9 mouse cellular contexts compared by ENCODE assay signal in genomic region chr2:136057861-136058331, GRCm38 (mm10). TPM values are rescaled to one million over a fixed set of nuclear protein-coding genes. Genes with fewer than 3 reads are reported as not detected.
DNase-seq lines count a peak whose midpoint lies in the region; ATAC-seq and TF ChIP-seq lines count a peak whose summit lies in the region.
"Had no signal": no experiment of that assay in that cellular context is flagged by ENCODE, and none has a peak within 500 bp of the region (broad histone marks: within the 10 kb centered on the region; RNA-seq: fewer than 3 reads in every experiment).

No protein-coding gene starts in this region.

- in situ Hi-C loops in ES-E14 (cut with MboI; ENCODE audit: low sequenced_read_pairs in 2 of 2, unreplicated experiment in 2 of 2): no loop called here

- WGBS in heart, embryonic 13.5 days: 5% methylated on average over 19 of the region's 19 CpGs
- WGBS in forebrain, embryonic 10.5 days: 5% methylated on average over 19 of the region's 19 CpGs
- 4% methylated on average over 19 of the region's 19 CpGs for WGBS in neural tube, embryonic 15.5 days

- no peak overlapping the region for H3K27ac ChIP-seq in heart, embryonic 13.5 days (replicated peaks)
- H3K27ac ChIP-seq in ES-E14 (ENCODE audit: insufficient read depth, low read depth, low read length, poor library complexity, severe bottlenecking): no peak overlapping the region
- H3K27ac ChIP-seq in forebrain, embryonic 10.5 days: no peak overlapping the region
- peak overlapping the region; percentile 90 for H3K27ac ChIP-seq in neural tube, embryonic 15.5 days (replicated peaks)

- no peak for ATAC-seq in heart, embryonic 13.5 days (ENCODE audit: extremely low read depth, insufficient number of reproducible peaks, low FRiP score, low TSS enrichment)
- peak; percentile 77 for ATAC-seq in neural tube, embryonic 15.5 days (ENCODE audit: low FRiP score)

- peaks cover 13% of the 10 kb centered on the region for H3K4me1 ChIP-seq in heart, embryonic 13.5 days
- H3K4me1 ChIP-seq in ES-E14 (ENCODE audit: control insufficient read depth in 2 of 2, insufficient read depth in 2 of 2, low read length in 2 of 2, poor library complexity in 1 of 2): peaks cover 0 to 8% of the 10 kb centered on the region in 2 experiments; a peak in 1 of 4 replicates
- H3K4me1 ChIP-seq in forebrain, embryonic 10.5 days: peaks cover 28% of the 10 kb centered on the region
- peaks cover 15% of the 10 kb centered on the region for H3K4me1 ChIP-seq in neural tube, embryonic 15.5 days

- no peak overlapping the region for H3K9ac ChIP-seq in heart, embryonic 13.5 days
- H3K9ac ChIP-seq in ES-E14 (ENCODE audit: insufficient read depth, low read depth, low read length, poor library complexity, severe bottlenecking): no peak overlapping the region
- H3K9ac ChIP-seq in neural tube, embryonic 15.5 days (replicated peaks): peak overlapping the region; percentile 63

- no peaks in the 10 kb centered on the region for H3K9me3 ChIP-seq in heart, embryonic 13.5 days
- H3K9me3 ChIP-seq in ES-E14 (ENCODE audit: control insufficient read depth, insufficient read depth, low read depth, low read length): no peaks in the 10 kb centered on the region
- H3K9me3 ChIP-seq in forebrain, embryonic 10.5 days: no peaks in the 10 kb centered on the region
- H3K9me3 ChIP-seq in neural tube, embryonic 15.5 days (replicated peaks): no peaks in the 10 kb centered on the region

- H3K27me3 ChIP-seq in heart, embryonic 13.5 days (replicated peaks): peaks cover 68% of the 10 kb centered on the region
- H3K27me3 ChIP-seq in forebrain, embryonic 10.5 days (ENCODE audit: poor library complexity, severe bottlenecking): peaks cover 73% of the 10 kb centered on the region
- H3K27me3 ChIP-seq in neural tube, embryonic 15.5 days (replicated peaks): 0 out of 2 replicates have a peak, but pooled peaks cover 3% of the 10 kb centered on the region

- no peaks in the 10 kb centered on the region for H3K36me3 ChIP-seq in heart, embryonic 13.5 days
- no peaks in the 10 kb centered on the region for H3K36me3 ChIP-seq in ES-E14 (ENCODE audit: control insufficient read depth, insufficient read depth, low read length, poor library complexity, severe bottlenecking)
- H3K36me3 ChIP-seq in forebrain, embryonic 10.5 days (replicated peaks): no peaks in the 10 kb centered on the region
- no peaks in the 10 kb centered on the region for H3K36me3 ChIP-seq in neural tube, embryonic 15.5 days

- peak overlapping the region; percentile 60 for H3K4me2 ChIP-seq in heart, embryonic 13.5 days
- peak overlapping the region; percentile 61 for H3K4me2 ChIP-seq in neural tube, embryonic 15.5 days

- H3K4me3 ChIP-seq in heart, embryonic 13.5 days: peak overlapping the region; percentile 34
- peak overlapping the region in 1 of 2 experiments; percentile 21; a peak in 1 of 4 replicates for H3K4me3 ChIP-seq in ES-E14 (ENCODE audit: insufficient read depth in 1 of 2, low read depth in 1 of 2, low read length in 2 of 2, poor library complexity in 1 of 2, severe bottlenecking in 1 of 2)
- peak overlapping the region; percentile 50 for H3K4me3 ChIP-seq in forebrain, embryonic 10.5 days
- H3K4me3 ChIP-seq in neural tube, embryonic 15.5 days (replicated peaks): peak overlapping the region; percentile 46

- DNase-seq in heart, adult 8-10 months (ENCODE audit: low spot score): no peak
- peak; percentile 37 for DNase-seq in ES-E14 (ENCODE audit: low read depth, low spot score)
- peak; percentile 27 for DNase-seq in forebrain, embryonic 10.5 days (ENCODE audit: extremely low spot score, low spot score)
- peak; percentile 21 to 49 for DNase-seq in layer of hippocampus, postnatal 10 days (ENCODE audit: low spot score in 2 of 2)
- no peak for DNase-seq in spleen, postnatal 14 days (ENCODE audit: low spot score in 2 of 2)
- no peak for DNase-seq in cerebellum, adult 18-20 months

TF ChIP-seq in ES-E14, 5 proteins besides CTCF, POLR2A, EP300 and RAD21:
- TF ChIP-seq MAFK (IDR thresholded peaks at IDR 0.05; ENCODE audit: insufficient read depth, low read depth, low read length) (no peak), CHD2 (IDR thresholded peaks at IDR 0.05; ENCODE audit: low read depth, low read length) (no peak), HCFC1 (IDR thresholded peaks at IDR 0.05; ENCODE audit: borderline replicate concordance, insufficient read depth, low read length) (no peak), ZNF384 (IDR thresholded peaks at IDR 0.05; ENCODE audit: low read depth, low read length) (no peak)

RNA-seq across cellular contexts. Expression of gene Lamp5, which starts 5.9 kb away (rescaled TPM):
- 0.08 TPM in 1 of 2 replicates, not detected in the other for polyA plus RNA-seq in heart, embryonic 13.5 days (2015; fragmentation: Nextera tagmentation; extraction: Ambion mirVana)
- total RNA-seq in heart, adult 8-10 months (2022): not detected
- not detected in 2 replicates for total RNA-seq in ES-E14 (2012; rRNA removed)
- polyA plus RNA-seq in forebrain, embryonic 10.5 days (2016; fragmentation: Nextera tagmentation; extraction: Ambion mirVana): 1.7 and 2.5 TPM in 2 replicates
- total RNA-seq in layer of hippocampus, postnatal 10 days (2021): 10 to 100 TPM; 15.2 to 19.0 TPM
- 254 and 315 TPM in 2 replicates for polyA plus RNA-seq in neural tube, embryonic 15.5 days (2015; fragmentation: Nextera tagmentation; extraction: Ambion mirVana)
- polyA plus RNA-seq: small intestine, adult 2 months had no signal

Comparison
In these comparisons a context has a peak if more than half of its experiments do, and no peak if none do; other contexts are left out.
1. DNase-seq: peak in ES-E14 (single experiment), forebrain, embryonic 10.5 days (single experiment) and layer of hippocampus, postnatal 10 days (2 of 2); none in heart, adult 8-10 months (single experiment), spleen, postnatal 14 days (0 of 2) and cerebellum, adult 18-20 months (0 of 2).
2. RNA of gene Lamp5, which starts 5.9 kb away (total RNA-seq): 15.2 to 19.0 TPM in layer of hippocampus, postnatal 10 days; not detected in ES-E14 and not detected in heart, adult 8-10 months; every median in the first group is over 10 times any median in the second.